Mouse (Mus musculus) bone marrow macrophage, adult 2 months (primary cell): ENCODE data around the gene Uvssa. TPM values are rescaled to one million over a fixed set of nuclear protein-coding genes. Genes with fewer than 3 reads are reported as not detected.

Experiments
- H3K27ac ChIP-seq: 2 replicates; pipeline ENCODE4 v1.5.1; 2012; ENCODE audit warnings: low read depth, low read length; ENCODE audit not compliant: insufficient read depth
- H3K4me1 ChIP-seq: 2 replicates; pipeline ENCODE4 v1.6.1; 2012; ENCODE audit warnings: low read length; ENCODE audit not compliant: control insufficient read depth, insufficient read depth
- H3K4me3 ChIP-seq: 2 replicates; pipeline ENCODE4 v1.5.1; 2012; ENCODE audit warnings: mild to moderate bottlenecking, low read length, moderate library complexity; ENCODE audit not compliant: insufficient read depth
- CTCF ChIP-seq: IDR thresholded peaks from 2 replicates; pipeline ENCODE4 v1.5.1; 2012; ENCODE audit warnings: low read depth, mild to moderate bottlenecking, low read length, moderate library complexity
- POLR2A ChIP-seq: IDR thresholded peaks from 2 replicates; pipeline ENCODE4 v1.6.1; 2012; ENCODE audit warnings: mild to moderate bottlenecking, low read depth, low read length, borderline replicate concordance
- polyA plus RNA-seq: library from polyadenylated mRNA; stranded (reverse); fragments of >200 nt; gene quantifications from 2 replicates; pipeline ENCODE4 v1.2.4, GENCODE M21; 2012; ENCODE audit not compliant: missing spikeins, insufficient read depth, insufficient read length

Gene Uvssa
- polyA plus RNA-seq, 1 experiment: 13.0 TPM

DNA sequence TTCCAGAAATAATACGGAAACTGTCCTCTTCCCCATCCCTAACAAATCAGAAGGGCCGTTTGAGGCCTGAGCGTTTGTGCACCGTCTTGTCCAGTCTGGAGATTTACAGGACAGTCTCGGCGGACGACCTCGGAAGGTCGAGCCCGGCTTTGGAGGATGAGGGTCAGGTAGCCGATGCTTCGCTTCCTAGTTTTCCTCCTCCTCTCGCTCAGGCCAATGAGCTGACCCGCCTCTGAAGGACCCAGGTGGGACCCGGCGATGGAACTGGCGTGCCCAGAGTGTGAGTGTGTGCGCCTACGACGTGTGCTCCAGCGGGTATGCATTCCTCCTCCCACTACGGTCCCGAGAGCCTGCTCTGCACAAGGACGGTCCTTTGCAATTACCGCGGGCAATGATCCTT, 56.8 kb downstream of the Uvssa start:
- Histone ChIP-seq H3K27ac (no peak overlapping the region), H3K4me1 (no peaks in the 10 kb centered on the region), H3K4me3 (no peak overlapping the region)
- no peak for TF ChIP-seq POLR2A
- TF ChIP-seq CTCF: no peak

DNA sequence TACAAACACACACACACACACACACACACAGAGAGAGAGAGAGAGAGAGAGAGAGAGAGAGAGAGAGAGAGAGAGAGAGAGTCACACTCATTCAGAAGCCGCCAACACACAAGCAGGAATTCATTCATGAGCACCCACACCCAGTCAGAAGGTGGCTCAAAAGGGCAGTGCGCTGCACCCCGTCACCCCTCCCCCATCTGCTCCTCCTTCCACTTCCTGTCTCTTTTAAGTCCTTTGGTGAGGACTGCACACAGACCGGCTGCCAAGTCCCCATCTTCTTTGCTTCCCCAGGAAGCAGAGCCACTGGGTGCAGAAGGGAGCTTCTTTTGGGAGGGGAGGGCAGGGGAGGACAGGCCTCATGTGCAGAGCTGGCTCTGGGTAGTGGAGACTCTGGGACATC, 57.6 kb downstream of the Uvssa start:
- no peak overlapping the region for H3K27ac ChIP-seq
- TF ChIP-seq CTCF (no peak), POLR2A (no peak)
- H3K4me3 ChIP-seq: no peak overlapping the region
- no peaks in the 10 kb centered on the region for H3K4me1 ChIP-seq

DNA sequence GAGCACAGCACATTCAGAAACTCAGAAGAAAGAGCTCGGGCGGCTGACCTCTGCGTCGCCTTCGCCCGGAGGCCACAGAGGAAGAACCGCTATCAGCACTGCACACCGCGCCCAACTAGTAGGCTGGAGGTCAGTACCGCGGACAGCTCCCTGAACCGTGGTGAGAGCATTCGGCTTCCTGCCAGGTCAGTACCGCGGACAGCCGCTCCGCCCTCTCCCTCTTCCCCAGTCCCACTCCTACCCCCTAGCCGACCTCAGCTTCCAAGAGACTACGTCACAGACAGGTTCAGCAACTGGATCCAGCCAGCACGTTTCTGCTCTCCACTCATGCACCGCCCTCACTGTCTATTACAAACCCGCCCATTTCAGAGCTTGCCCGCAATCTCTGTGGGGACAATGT, 59.9 kb downstream of the Uvssa start:
- TF ChIP-seq POLR2A (no peak), CTCF (no peak)
- Histone ChIP-seq H3K4me3 (no peak overlapping the region), H3K4me1 (0 out of 2 replicates have a peak, but pooled peaks cover 3% of the 10 kb centered on the region), H3K27ac (no peak overlapping the region)

DNA sequence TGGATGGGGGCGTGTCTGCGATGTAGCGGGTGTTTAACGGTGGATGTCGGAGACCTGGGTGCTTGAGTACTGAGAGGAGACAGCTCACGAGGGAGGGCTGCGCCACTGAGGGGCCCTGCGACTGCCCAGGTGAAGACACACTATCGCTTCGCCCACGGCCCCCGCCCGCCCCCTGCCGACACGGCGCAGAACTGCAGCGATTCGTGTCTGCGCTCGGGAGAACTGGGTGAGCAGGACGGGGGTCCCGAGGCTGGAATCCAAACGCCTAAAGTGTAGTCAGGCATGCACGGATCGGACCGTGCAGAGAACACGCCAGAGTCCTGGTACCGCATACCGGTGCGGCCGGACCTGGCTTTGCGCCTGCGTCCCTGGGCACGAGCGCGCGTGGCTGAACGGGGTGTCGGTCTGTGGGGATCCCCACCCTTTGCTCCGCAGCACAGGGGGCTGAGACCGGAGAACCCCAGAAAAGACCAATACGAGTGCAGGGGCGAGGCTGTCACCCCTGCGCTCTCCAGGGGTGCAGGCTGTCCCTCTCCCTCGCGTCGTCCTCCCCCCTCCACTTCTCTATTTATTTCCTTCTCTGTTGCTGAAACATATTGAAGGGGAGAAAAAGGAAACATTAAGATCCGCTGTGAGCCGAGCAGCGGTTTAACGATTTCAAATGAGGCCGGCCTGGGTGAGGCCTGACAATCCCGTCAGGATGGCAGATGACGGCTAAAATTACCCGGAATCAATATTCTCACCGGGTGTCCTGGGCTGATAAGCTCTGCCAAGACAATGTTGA, 64.8 kb downstream of the Uvssa start:
- Histone ChIP-seq H3K27ac (no peak overlapping the region), H3K4me3 (peak overlapping the region; percentile 44)

DNA sequence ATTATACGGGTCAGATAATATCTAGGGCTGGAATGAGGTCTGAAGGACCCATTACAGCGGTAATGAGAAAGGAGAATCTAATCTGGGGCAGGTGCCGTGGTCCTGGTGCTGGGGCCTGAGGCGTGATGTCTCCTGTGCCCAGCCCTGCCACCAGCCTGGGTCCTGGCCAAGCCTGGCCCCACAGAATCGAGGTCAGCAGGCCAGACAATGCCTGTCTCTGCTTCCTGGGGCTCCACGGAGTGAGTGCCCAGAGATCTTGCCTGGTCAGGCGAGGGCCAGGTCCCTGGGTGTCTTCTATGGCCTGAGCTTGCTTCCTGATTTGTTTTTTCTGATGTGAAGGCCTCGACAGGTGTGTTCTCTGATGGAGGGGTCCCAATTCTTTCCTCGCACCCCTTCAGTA, 65.4 kb downstream of the Uvssa start:
- Histone ChIP-seq H3K4me1 (0 out of 2 replicates have a peak, but pooled peaks cover 3% of the 10 kb centered on the region), H3K4me3 (no peak overlapping the region), H3K27ac (no peak overlapping the region)
- TF ChIP-seq CTCF (no peak), POLR2A (no peak)

More for the DNA sequence above, 64.8 kb downstream of the Uvssa start:
- 0 out of 2 replicates have a peak, but pooled peaks cover 3% of the 10 kb centered on the region for H3K4me1 ChIP-seq
- TF ChIP-seq CTCF (peak; percentile 39; the same call in 1 of the 2 replicates), POLR2A (no peak)

DNA sequence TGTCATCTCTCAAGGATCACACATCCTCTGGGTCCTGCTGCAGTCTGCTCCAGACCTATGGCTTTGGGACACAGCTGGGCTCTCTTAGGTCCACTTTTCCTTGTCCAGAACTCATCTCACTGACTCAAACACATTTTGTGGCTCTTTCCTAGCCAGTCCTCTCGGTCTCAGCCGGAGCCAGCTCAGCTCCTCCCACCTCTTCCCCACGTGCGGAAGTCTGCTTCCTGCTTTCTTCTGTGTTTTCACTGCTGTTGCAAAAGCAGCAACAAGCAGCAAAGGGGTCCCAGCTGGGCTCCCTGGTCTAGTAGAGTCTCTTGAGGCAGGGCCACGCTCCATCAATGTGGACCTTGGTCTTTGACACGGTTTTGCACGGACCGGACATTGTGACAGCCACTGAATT, 77.4 kb downstream of the Uvssa start:
- no peak overlapping the region for H3K27ac ChIP-seq
- H3K4me3 ChIP-seq: peak overlapping the region; percentile 29; the same call in 1 of the 2 replicates
- TF ChIP-seq POLR2A (no peak), CTCF (no peak)
- peaks cover 8% of the 10 kb centered on the region for H3K4me1 ChIP-seq

DNA sequence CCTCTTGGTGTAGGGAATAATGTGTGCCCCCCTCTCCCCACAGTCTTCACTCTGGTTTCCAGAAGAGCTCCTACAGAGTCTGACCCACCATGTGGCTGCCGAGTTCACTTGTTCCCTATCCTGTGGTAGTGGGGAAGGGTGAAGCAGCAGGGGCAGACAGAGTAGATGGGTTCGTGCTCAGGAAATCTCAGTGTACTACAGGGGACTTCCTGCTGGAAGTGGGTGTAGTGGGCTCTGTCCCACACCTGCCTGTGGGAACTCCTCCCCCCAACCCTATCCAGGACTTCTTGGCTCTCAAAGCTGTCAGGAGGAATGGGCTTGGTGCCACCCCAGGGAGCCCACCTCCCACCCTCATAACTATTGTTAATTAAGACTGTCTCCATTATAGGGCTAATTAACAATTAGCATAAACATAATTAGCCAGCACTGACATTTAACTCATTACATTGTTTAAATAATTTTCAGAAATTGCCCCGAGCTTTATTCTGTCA, 79.8 kb downstream of the Uvssa start:
- no peak overlapping the region for H3K27ac ChIP-seq
- TF ChIP-seq POLR2A: no peak
- no peak for TF ChIP-seq CTCF
- H3K4me1 ChIP-seq: peaks cover 8% of the 10 kb centered on the region
- H3K4me3 ChIP-seq: no peak overlapping the region

DNA sequence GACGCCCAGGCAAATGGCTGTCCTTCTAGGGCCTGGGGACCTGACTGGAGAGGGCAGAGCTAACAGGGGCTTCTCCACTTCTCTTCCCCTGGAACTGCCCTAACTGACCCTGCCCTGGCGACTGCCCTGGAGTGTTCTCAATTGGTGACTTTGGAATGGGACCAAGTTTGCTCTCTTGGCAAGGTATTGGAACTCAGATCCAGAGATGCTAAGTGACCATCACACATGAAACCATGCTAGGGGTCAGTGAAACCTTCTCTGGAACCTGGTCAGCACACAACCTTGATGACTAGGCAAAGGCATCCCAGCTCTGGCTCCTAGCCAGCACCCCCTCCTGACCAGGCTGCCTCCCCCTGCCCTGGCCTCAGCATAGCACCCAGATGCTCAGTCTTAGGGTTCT, 80.8 kb downstream of the Uvssa start:
- Histone ChIP-seq H3K4me3 (no peak overlapping the region), H3K27ac (no peak overlapping the region), H3K4me1 (peaks cover 8% of the 10 kb centered on the region)
- no peak for TF ChIP-seq POLR2A
- no peak for TF ChIP-seq CTCF

DNA sequence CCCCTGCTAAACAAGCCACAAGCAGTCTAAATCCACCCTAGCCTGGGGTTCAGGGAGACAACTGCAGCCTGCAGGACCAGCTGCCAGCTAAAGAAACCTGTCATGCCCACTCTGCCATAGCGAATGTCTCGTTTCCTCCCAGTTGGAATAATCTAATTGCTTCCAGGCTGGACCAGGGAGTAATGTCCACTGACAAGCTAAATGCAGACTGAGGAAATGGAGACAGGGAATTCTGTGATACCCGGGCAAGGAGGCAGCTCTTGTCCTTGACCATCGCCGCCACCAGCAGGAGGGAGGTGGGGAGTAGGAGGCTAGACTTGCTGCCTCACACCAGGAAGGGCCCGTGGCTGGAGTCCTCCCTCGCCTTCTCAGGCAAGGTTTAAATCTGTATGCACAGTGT, 86.0 kb downstream of the Uvssa start:
- H3K27ac ChIP-seq: no peak overlapping the region

DNA sequence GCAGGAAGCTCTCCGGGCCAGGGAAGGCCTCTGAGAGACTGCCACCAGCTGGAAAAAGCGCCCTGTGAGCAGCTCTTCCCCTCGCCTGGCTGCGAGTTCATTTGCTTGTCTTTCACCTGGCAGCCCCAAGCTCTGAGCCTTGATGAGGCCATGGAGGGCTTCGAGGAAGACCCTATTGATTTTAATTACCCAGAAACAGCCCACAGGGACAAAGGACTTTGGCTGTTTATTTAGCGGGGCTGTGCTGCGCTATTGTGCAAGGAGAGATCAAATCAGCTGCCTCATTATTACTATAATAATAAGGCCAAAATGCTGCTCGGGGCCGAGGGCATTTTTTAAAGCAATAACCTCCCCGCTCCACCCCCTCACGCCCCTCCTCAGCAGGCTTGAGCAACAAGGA, 87.1 kb downstream of the Uvssa start:
- TF ChIP-seq CTCF (no peak), POLR2A (no peak)
- Histone ChIP-seq H3K4me1 (no peaks in the 10 kb centered on the region), H3K27ac (no peak overlapping the region), H3K4me3 (no peak overlapping the region)

More for the DNA sequence above, 86.0 kb downstream of the Uvssa start:
- no peak for TF ChIP-seq POLR2A
- no peak for TF ChIP-seq CTCF
- Histone ChIP-seq H3K4me1 (no peaks in the 10 kb centered on the region), H3K4me3 (no peak overlapping the region)

Other genes with a start within 250 kb of the Uvssa start
- not detected in 2 replicates for gene Spon2, start 160.1 kb upstream of the Uvssa start, polyA plus RNA-seq
- gene Ctbp1, start 103.6 kb upstream of the Uvssa start, polyA plus RNA-seq: 97.8 and 104 TPM in 2 replicates
- gene Maea, start 43.0 kb upstream of the Uvssa start, polyA plus RNA-seq: 65.9 and 72.7 TPM in 2 replicates
- not detected in 2 replicates for gene Nkx1-1, start 55.4 kb downstream of the Uvssa start, polyA plus RNA-seq